Mouse (Mus musculus): Measurements from ENCODE around the gene Lamb1. TPM values are rescaled to one million over a fixed set of nuclear protein-coding genes. Genes with fewer than 3 reads are reported as not detected.

Gene Lamb1
- polyA plus RNA-seq (2021; fragmentation: Nextera tagmentation): 9.9 and 10.5 TPM in 2 replicates
- long read RNA-seq, experiment 1, partial matches to known transcripts: 13 of 15 reads
- long read RNA-seq, experiment 1, other reads (novel, unspliced or antisense): 2 of 15 reads
- long read RNA-seq, experiment 2, full-length matches to known transcripts: 26 of 47 reads
- long read RNA-seq, experiment 2, partial matches to known transcripts: 16 of 47 reads
- long read RNA-seq, experiment 2, other reads (novel, unspliced or antisense): 5 of 47 reads

GRCm38 (mm10) chr12:31265005-31265721 is at the start of gene Lamb1:
Gene Lamb1, plus strand, starts transcription at chr12:31265234.

GRCm38 (mm10) chr12:31240470-31240869 is 24.6 kb upstream of the Lamb1 start, which contains the start of gene Gm6993:
Gene Gm6993, plus strand, starts transcription at chr12:31240770.

DNA sequence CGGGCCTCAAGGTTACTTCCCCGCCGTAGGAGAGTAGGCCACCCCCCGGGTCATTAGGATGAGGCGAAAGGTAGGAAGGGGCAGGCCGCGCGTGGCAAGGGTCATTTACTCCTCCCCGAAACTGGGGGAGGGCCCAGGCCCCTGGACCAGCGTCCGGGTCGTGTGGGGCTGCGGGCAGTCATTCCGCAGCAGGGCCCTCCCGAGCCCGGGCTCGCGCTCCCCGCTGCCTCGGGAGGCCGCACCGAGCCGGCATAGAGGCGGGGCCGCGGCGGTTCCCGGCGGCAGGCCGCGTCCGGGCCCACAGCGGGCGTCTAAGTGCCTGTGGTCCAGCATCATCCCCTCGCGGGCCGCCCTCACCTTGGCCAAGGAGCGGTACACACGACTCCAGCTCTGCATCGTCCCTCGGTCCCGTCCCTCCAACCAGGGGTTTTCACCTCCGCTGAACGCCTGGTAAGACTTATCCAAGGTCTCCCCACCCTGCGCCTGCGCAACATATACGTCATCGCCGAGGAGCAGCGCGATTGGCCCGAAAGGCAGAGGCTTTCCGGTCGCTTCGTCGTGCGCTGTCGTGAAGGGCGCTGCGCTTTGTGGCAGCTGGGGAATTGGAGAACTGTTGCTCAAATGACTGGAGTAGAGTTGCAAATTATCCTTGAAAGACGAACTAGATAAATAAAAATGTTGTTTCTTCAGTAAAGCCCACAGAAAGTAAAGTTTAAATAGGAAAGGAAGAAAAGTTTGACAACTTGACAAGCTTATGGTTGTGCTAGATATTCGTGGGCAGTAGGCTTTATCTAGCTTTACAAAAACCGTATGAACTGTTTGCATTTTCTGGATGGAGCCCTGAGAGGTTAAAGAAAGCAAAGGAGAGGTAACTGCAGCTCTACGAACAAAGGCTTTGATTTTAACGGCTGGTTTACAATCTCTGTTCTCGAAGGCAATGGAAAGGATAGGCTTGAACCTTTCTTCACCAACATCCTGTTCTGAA is 86.2 kb downstream of the Lamb1 start, which contains the start of gene Dld:
Dld (minus strand) TSS at position 510 of the 985 bp plus-strand sequence.

Other genes starting within 250 kb of the Lamb1 start
- gene Fam110c, start 191.4 kb upstream of the Lamb1 start, polyA plus RNA-seq (2021; fragmentation: Nextera tagmentation): not detected in 2 replicates
- not detected in 2 replicates for gene Gm6993, start 24.5 kb upstream of the Lamb1 start, polyA plus RNA-seq (2021; fragmentation: Nextera tagmentation)
- gene Dld, start 86.2 kb downstream of the Lamb1 start, polyA plus RNA-seq (2021; fragmentation: Nextera tagmentation): 76.4 and 83.3 TPM in 2 replicates
- gene Slc26a3, start 125.6 kb downstream of the Lamb1 start, polyA plus RNA-seq (2021; fragmentation: Nextera tagmentation): 0.15 and 0.16 TPM in 2 replicates
- 12.5 and 14.7 TPM in 2 replicates for gene Cbll1, start 234.4 kb downstream of the Lamb1 start, polyA plus RNA-seq (2021; fragmentation: Nextera tagmentation)

Data from layer of hippocampus, adult 6 months (tissue).